Mouse (Mus musculus) urinary bladder, postnatal 10 days (tissue): Measurements from ENCODE around the gene Mylip.

ENCODE experiments used
- DNase-seq: peaks from one replicate; pipeline ENCODE4 v3.0.0; 2022; ENCODE audit warnings: low spot score

Mylip gene

DNA sequence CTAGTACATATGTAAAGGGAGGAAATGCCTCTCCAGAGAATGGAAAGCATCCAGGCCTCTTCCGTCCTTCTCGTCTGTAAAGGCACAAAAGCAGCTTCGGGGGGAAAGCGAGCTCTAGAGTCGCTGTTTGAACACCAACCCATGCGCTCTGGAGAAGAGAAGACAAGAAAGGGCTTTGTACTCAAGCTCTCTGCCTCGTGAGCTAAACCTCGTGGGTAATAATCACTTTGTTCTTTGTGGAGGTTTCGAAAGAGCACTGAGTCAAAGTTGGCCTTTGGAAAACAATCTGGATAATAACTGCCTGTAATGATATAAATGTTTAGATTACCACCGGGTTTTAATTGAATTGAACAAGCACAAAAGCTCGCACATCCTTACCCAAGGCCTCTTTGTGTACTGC is 39.7 kb downstream of the Mylip start:
- DNase-seq = no peak

DNA sequence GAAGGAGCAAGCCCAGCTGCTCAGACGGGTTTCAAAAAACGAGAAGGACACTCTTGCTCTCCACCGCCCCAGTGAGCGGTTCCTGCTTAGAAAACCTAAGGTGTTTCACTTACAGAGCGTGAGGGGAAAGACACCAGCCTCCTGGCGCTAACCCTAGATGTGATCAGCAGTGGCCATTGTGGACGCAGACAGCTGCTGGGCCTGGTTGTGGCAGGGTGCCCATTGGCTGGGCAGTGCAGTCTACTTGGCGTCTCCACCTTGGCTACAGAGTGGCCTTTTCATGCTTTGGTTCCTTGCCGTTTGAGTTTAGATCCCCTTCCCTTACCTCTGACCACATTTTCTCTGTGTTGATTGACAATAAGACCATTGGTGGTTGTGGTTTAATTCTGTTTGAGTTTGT is 47.6 kb downstream of the Mylip start:
- no peak for DNase-seq

DNA sequence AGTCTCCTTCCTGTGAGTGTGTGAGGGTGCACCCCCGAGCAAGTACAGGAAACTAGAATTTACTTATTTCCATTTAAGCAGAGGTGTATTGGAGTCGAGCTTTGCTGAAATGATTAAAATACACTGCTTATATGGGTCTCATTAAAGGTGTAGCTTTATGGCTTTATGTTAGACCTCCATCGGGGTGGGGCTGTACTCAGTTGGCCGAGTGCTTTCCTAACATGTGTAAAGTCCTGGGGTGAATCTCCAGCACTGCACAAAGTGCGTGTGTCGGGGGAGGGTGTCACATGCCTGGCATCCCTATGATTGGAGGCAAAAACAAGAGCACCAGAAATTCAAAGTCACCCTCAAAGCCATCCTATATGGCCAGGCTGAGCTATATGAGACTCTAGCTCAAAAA is 49.3 kb downstream of the Mylip start:
- no peak for DNase-seq

DNA sequence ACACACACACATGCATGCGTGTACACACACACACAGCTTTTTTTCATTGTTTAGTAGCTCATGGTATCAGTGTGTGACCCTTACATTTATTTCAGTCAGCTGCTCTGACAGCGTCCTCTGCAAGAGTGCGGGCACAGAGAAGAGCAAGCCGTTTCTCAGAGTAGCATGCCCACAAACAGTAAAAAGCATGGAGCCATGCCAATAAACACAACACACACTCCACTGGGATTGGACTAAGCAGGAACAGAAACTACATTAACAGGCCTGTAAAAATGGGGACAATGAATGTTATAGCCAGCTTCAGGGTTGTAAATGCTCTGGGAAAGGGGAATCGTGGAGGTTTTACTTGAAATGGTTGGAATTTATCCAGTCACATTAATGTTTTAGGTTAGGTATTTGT is 50.7 kb downstream of the Mylip start:
- DNase-seq = no peak

DNA sequence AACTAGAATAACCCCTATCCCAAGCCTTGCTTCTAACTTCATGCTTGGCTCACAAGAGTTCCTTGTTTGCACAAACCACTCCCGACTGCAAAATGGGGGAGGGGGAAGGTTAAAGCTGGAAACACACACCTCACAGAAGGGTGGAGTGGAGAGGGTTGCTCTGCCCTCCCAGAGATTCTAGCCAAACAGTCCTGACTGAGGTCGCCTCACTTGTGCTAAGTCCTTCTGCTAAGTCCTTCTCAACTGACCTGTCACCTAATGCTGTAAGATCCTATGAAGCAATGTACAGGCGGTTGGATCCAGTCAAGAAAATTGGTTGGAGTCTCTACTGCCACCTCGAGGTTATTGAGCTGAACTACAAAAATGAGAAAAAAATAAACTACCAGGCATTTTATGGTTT is 52.9 kb downstream of the Mylip start:
- DNase-seq = no peak

DNA sequence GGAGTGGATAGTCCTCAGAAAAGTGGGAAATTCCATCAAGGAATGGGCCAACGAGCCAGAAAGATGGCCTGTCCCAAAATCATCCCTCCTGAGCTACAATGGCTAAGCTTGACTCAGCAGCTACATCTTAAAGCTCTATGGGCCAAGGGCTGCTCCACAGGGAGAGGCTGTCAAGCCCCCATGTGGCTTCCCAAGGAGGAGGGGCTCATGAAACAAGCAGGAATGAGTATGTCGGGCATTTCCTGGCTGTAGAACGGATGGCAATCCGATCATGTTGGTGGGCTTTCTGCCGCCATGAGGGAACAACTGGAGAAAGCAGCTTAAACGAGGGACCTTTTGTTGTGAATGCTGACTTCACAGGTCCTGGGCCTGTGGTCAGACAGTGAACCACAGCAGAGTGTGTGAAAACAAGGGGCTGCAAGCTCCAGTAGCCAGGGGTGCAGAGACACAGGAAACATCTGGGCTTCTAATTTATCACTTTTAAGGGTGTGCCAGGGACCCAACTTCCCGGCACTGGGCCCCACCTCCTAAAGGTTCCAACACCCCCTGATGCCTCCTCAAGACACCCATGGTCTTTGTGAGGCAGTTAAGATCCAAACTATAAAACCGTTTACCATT is 53.5 kb downstream of the Mylip start:
- DNase-seq = no peak

DNA sequence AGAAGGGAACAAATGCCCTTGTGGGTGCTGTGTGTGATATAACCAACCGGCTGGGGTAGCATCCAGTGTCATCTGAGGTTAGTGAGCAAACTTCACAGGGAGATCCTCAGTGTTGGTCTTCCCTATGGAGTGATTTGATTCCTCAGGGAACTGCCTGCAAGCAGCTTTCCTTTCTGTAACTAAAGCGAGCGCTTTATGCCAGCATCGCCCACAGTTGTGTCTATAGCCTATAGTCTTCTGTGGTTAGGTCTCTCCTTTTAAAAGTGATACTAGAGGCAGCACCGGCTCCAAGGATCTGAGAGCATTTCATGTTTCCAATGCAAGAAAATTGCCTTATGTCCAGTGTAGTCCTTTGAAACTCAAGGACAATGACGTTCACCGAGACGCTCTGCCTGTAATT is 54.7 kb downstream of the Mylip start:
- no peak for DNase-seq

DNA sequence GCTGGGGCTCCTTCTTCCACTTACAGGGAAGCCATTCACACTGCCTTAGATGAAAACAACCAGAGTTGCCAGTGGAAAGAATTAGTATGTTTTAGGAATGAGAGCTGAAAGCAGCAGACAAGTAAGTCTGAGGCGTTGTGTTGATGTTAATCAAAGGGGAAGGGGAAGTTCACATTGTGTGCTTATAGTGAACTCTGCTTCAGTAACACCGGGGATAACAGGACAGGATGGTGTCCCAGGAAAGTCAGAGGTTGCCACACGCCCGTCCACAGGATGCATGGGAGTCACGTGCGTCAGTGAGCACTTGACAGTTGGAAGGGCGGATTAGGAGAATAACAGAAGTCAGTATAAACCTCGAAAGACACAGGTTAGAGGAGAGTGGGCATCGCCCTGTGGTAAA is 55.1 kb downstream of the Mylip start:
- DNase-seq = no peak

DNA sequence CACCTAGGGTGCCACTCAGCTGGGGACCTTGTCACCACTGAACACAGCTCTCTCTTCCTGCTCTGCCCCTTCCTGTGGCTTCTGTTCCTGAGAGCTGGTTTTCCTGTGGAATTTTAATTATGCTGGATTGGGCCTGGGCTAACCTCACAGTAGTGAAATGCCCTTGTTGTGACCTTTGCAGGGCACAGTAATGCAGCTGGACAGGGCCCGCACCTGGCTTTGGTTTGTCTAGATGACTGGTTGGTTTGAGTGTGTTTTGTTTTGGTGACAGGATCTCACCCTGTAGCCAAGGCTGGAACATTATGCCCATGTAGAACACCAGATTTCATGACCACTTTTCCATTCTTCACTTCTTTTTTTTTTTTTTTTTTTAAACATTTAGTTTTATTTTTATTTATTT is 57.1 kb downstream of the Mylip start:
- no peak for DNase-seq

DNA sequence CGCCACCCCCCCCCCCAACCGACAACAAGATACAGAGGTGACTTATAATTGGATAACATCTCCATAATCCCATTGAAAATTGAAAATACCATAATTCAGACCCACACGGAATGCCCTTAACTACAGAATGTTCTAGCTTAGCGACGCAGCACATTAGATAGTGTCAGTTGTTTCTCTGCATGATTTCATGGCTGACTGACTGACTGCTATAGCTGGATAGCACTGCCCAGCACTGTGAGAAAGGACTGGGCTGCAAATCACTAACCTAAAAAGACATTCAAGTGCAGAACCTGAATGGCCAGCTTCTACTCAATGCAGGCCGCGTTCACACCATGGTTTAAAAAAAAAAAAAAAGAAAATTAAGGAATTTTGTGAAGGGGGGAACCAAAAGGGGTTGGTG is 62.9 kb downstream of the Mylip start:
- no peak for DNase-seq

DNA sequence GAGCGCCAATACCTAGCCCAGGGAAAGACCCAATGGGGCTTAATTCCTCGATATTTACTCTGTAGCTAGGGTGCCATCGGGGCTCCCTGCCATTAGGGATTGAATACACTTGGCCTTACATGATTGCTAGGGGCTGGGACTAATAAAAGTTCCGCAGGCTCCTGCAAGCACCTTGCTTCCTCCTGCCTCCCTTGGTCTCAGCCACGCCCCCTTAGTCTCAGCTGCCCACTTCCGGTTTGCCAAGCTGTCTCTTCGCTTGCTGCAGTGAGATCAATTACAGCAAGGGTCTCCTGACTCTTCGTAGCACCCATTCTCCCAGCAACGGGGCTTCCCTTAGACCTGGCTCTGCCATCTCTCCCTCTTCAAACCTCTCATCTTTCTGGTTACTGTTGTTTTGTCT is 63.5 kb downstream of the Mylip start:
- no peak for DNase-seq

DNA sequence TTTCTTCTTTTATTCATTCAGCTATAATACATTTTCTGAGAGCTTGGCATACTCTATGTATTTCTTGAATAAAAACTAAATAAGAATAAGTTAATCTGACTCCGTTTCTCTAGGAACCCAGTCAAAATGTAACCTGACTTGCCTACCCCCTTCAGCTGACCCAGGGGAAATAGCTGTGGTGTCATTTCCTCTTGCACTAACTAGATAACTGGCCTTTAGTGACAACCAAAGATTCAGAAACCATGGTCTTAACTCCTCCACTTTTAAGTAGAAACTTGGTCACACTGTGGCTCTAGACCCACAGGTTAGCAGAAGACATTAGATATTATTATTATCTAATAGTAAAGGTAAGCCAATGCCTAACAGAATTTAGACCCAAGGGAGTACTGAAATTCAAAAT is 64.5 kb downstream of the Mylip start:
- DNase-seq = no peak

DNA sequence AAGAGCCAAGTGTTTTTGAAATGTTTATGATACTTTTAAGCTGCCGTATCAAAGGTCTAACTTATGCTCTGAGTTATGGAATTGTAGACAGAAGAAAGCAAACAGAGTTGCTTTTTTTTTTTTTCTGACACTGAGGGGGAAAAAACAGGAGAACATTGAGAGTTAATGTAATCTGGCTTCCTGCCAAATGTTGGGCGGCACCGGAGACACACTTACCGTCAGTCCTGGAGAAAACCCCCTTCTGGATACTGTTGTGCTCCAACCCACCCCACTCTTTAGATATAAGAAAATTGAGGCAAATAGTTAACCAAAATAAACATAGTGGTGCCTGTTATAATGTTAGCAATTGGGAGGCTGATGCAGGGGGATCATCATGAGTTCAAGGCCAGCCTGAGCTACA is 65.1 kb downstream of the Mylip start:
- DNase-seq = no peak

DNA sequence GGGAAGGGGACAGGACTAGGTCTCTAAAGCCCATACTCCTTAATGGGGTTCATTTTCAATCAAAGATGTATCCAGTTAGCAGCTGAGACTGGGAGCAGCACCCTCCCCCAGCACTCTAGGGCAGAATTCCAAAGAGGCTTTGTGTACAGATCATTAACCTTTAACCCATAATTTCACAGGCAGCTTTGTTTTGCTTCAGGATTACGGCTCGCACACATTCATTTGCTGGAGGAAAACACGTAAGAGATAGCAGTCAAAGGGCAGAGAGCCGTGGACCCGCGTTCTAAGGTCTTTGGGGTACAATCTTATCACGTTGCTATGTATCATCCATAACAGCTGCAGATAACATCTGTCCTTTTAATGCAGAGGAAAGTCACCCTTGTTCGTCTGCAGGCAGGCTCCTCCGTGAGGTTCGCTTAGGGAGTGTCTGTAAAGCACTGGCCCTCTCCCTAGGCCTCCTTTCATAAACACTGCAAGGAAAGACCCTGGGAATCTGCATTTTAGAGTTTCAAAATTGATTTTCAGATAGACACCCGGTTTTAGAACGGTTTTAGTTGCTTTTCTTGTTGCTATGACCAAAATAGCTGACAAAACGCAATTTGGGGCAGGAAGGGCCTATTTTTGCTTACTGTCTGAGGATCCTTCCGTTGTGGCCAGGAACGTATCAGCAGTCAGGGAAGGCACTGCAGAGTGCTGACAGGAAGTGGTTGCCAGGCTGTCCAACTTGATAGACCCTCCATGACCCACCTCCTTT is 65.7 kb downstream of the Mylip start:
- DNase-seq = no peak

DNA sequence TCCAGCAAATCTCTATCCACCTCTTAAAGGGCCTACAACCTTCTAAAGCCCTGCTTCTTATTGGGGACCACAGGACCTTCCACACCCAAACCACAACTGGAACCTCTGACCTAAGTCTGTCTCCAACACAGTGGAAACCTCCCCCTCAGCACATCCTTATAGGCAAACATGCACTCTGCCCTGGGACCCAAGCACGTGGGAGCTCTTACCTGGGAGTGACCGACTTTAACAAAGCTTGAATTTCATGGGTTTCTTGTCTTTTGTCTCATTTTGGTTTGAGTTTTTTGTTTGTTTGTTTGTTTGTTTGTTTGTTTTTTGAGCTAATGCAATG is 66.3 kb downstream of the Mylip start:
- no peak for DNase-seq

DNA sequence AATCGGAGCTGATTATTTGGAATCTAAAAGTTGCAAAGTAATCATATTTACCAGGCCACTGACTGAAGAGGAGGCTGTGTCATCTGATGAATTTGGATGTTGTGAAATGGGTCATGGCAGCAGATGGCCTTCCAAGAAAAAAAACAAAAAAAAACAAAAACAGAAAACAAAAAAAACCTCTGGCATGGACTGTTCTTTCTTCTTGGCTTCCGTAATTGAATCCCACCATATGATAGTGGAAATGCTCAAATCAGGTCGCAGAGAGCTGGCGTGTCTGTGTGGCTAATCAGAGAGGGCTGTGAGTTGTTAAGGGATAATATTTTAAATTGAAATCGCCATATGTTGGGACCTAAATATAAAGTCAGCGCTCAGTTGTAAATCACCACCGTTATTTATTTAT is 67.9 kb downstream of the Mylip start:
- no peak for DNase-seq

DNA sequence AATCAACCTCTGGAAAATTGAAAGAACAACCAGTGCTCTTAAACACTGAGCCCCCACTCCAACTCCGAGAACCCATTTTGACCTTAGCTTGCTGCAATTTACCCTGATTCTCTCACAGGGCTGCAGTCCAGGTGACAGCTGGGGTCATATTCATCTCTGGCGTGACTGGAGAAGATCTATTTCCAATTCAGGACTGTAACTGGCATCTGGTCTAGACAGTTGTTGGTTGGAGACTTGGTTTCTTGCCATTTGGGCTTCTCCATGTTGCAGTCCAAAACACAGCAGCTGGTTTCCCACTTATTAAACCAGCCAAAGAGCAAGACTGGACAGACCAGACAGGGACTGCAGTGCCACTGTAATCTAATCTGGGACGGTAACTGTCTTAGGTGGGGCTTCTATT is 70.6 kb downstream of the Mylip start:
- no peak for DNase-seq

DNA sequence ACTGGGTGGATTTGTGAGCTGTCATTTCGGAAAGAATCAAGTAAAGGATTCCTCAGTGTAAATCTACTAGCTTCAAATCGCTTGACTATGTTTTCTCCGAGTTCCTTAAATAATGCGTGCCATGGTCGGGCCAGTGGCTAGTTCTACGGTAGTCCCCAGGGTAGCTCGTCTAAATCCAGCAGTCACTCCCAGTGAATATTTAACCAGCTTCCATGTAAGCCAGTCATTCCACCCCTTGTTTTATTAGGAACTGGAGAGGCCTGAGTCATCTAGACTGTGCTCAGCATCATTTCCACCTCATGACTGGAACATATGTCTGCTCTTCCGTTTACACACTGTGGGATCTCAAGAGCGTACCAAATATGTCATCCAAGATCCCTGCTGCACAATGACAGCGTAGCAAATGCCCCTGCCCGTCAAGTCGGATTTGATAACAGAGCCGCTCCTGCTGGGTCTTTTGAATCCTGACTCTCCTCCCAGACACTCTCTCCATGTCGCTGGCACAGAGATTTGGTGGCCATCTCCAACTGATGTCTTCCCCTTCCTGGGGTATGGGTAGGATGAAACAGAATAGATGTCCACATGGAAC is 71.9 kb downstream of the Mylip start:
- no peak for DNase-seq
